Mouse (Mus musculus) heart, adult 2 months (tissue): ENCODE measurements around the gene Dstn. TPM values are rescaled to one million over a fixed set of nuclear protein-coding genes. Genes with fewer than 3 reads are reported as not detected.

Source experiments
- DNase-seq, 2 experiments: peaks; one replicate each; pipeline ENCODE4 v3.0.0; 2021
- H3K27ac ChIP-seq: fragments of 200-600 bp; 2 replicates; pipeline ENCODE4 v1.8.1; 2022
- H3K27me3 ChIP-seq: fragments of 200-500 bp; 2 replicates; pipeline ENCODE4 v1.6.1; 2012; ENCODE audit warnings: mild to moderate bottlenecking, low read length, inconsistent platforms, mixed read lengths; ENCODE audit not compliant: control insufficient read depth, insufficient read depth
- H3K36me3 ChIP-seq: fragments of 200-500 bp; 2 replicates; pipeline ENCODE4 v1.6.1; 2012; ENCODE audit warnings: low read length, inconsistent platforms; ENCODE audit not compliant: control insufficient read depth, insufficient read depth
- H3K4me1 ChIP-seq: fragments of 200-500 bp; 2 replicates; pipeline ENCODE4 v1.6.1; 2011; ENCODE audit warnings: low read length; ENCODE audit not compliant: control insufficient read depth, insufficient read depth
- H3K4me3 ChIP-seq: fragments of 200-600 bp; 2 replicates; pipeline ENCODE4 v1.8.1; 2022
- H3K79me2 ChIP-seq: fragments of 200-500 bp; replicated peaks from 2 replicates; pipeline ENCODE4 v1.6.1; 2012; ENCODE audit warnings: mild to moderate bottlenecking, inconsistent platforms, low read length, moderate library complexity, mixed read lengths; ENCODE audit not compliant: control insufficient read depth, insufficient read depth
- H3K9ac ChIP-seq: fragments of 200-500 bp; 2 replicates; pipeline ENCODE4 v1.6.1; 2012; ENCODE audit warnings: low read depth, mild to moderate bottlenecking, control low read depth, inconsistent platforms, low read length, mixed read lengths
- CTCF ChIP-seq: fragments of 200-600 bp; IDR thresholded peaks from 2 replicates; pipeline ENCODE4 v1.8.1; 2022; ENCODE audit warnings: antibody characterized with exemption, mild to moderate bottlenecking, moderate library complexity
- EP300 ChIP-seq: fragments of 200-500 bp; IDR thresholded peaks from 2 replicates; pipeline ENCODE4 v1.6.1; 2011; ENCODE audit warnings: low read depth, low read length, control low read depth; ENCODE audit not compliant: insufficient read depth
- POLR2A ChIP-seq: fragments of 200-500 bp; IDR thresholded peaks from 2 replicates; pipeline ENCODE4 v1.6.1; 2011; ENCODE audit warnings: mild to moderate bottlenecking, low read depth, low read length, control low read depth; ENCODE audit not compliant: insufficient read depth
- WGBS: fragments of 180-500 bp; shearing (Covaris S2); methylation state at CpG from one replicate; pipeline ENCODE4 v1.1.7; 2018; 5-methylcytosine and 5-hydroxymethylcytosine counted together
- intact Hi-C: fragments of 180-260 bp; cut with DNase I; formaldehyde crosslinking; loops from one replicate; pipeline ENCODE4 v1.15.1; 2025
- polyA plus RNA-seq: library from polyadenylated mRNA; depleted of rRNA; stranded (reverse); fragments of >200 nt; gene quantifications from 2 replicates; pipeline ENCODE4 v1.2.3, GENCODE M21; 2012
- total RNA-seq, 2 experiments: library from RNA; stranded (reverse); gene quantifications; 2 replicates each; pipeline ENCODE4 v1.2.3; 2021

Dstn gene
- total and polyA plus RNA-seq, 3 experiments: 54.8 to 166 (median 163) TPM

GRCm38 (mm10) chr2:143891302-143892048, 23.6 kb upstream of the Dstn start:
- WGBS: 85% methylated on average over 10 of the region's 10 CpGs
- intact Hi-C loops: no loop called here
- DNase-seq: no peak
- Histone ChIP-seq H3K27me3 (no peaks in the 10 kb centered on the region), H3K9ac (no peak overlapping the region), H3K36me3 (no peaks in the 10 kb centered on the region), H3K79me2 (no peaks in the 10 kb centered on the region), H3K27ac (no peak overlapping the region), H3K4me1 (no peaks in the 10 kb centered on the region), H3K4me3 (no peak overlapping the region)
- TF ChIP-seq EP300 (no peak), POLR2A (no peak), CTCF (no peak)

GRCm38 (mm10) chr2:143899470-143900220, 15.5 kb upstream of the Dstn start:
- no peaks in the 10 kb centered on the region for H3K79me2 ChIP-seq
- WGBS: 65% methylated on average over 9 of the region's 9 CpGs
- peaks cover 2% of the 10 kb centered on the region for H3K4me1 ChIP-seq
- no peaks in the 10 kb centered on the region for H3K27me3 ChIP-seq
- H3K27ac ChIP-seq: no peak overlapping the region
- no peaks in the 10 kb centered on the region for H3K36me3 ChIP-seq
- TF ChIP-seq POLR2A (no peak), EP300 (no peak), CTCF (no peak)
- no peak for DNase-seq
- intact Hi-C loops: no loop called here
- no peak overlapping the region for H3K4me3 ChIP-seq
- no peak overlapping the region for H3K9ac ChIP-seq

- Histone ChIP-seq H3K4me1 (peaks cover 2% of the 10 kb centered on the region), H3K4me3 (no peak overlapping the region), H3K36me3 (no peaks in the 10 kb centered on the region), H3K9ac (no peak overlapping the region), H3K79me2 (no peaks in the 10 kb centered on the region), H3K27me3 (no peaks in the 10 kb centered on the region), H3K27ac (no peak overlapping the region)
- TF ChIP-seq POLR2A (no peak), CTCF (no peak), EP300 (no peak)
- DNase-seq: peak in 1 of 2 experiments; percentile 33
- intact Hi-C loops: no loop called here
- WGBS: 57% methylated on average over 5 of the region's 5 CpGs
Observed at GRCm38 (mm10) chr2:143900821-143901351, 14.2 kb upstream of the Dstn start.

GRCm38 (mm10) chr2:143903376-143904045, 11.6 kb upstream of the Dstn start:
- H3K27ac ChIP-seq: peak overlapping the region; percentile 47

GRCm38 (mm10) chr2:143904896-143905295, 10.2 kb upstream of the Dstn start:
- Histone ChIP-seq H3K4me1 (peaks cover 2% of the 10 kb centered on the region), H3K79me2 (no peaks in the 10 kb centered on the region), H3K27me3 (no peaks in the 10 kb centered on the region), H3K4me3 (no peak overlapping the region), H3K36me3 (no peaks in the 10 kb centered on the region), H3K27ac (no peak overlapping the region), H3K9ac (no peak overlapping the region)
- WGBS: 52% methylated on average over 5 of the region's 5 CpGs
- intact Hi-C loops: no loop called here
- DNase-seq: no peak
- TF ChIP-seq EP300 (no peak), POLR2A (no peak), CTCF (no peak)

More at GRCm38 (mm10) chr2:143903376-143904045, 11.6 kb upstream of the Dstn start:
- DNase-seq: no peak
- Histone ChIP-seq H3K79me2 (no peaks in the 10 kb centered on the region), H3K27me3 (no peaks in the 10 kb centered on the region), H3K4me1 (peaks cover 2% of the 10 kb centered on the region), H3K36me3 (no peaks in the 10 kb centered on the region), H3K9ac (no peak overlapping the region), H3K4me3 (no peak overlapping the region)
- WGBS: 39% methylated on average over 9 of the region's 9 CpGs
- intact Hi-C loops: no loop called here
- TF ChIP-seq EP300 (no peak), CTCF (no peak), POLR2A (no peak)
